Mouse (Mus musculus): ENCODE measurements around the gene Dclre1c. TPM values are rescaled to one million over a fixed set of nuclear protein-coding genes. Genes with fewer than 3 reads are reported as not detected.

The Dclre1c gene
- polyA plus RNA-seq, 1 experiment from 2014 or later: 5.5 TPM

DNA sequence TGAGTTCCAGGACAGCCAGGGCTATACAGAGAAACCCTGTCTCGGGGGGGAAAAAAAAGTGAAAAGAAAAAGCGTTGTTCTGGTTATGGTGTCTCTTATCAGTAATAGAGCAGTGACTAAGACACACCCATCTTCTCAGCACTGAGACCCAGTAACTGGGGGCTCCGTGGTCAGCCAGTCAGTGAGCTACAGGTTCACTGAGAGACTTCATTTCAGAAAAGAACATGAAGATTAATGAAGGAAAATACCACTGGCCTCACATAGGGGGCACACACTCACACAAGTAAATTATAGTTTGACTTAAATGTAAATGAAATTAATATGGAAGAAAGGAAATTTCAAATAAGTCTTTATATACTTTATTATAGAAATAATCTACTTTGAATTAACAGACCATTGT, 56.3 kb downstream of the Dclre1c start:
- Histone ChIP-seq H3K9me3 (ENCODE audit: control insufficient read depth, low read length) (peaks cover 3% of the 10 kb centered on the region; the same call in 1 of the 2 replicates), H3K4me2 (ENCODE audit: low read depth, severe bottlenecking) (no peak overlapping the region), H3K27me3 (ENCODE audit: control insufficient read depth, insufficient read depth, low read length) (no peaks in the 10 kb centered on the region), H3K4me1 (ENCODE audit: control insufficient read depth, insufficient read depth, low read length) (0 out of 2 replicates have a peak, but pooled peaks cover 5% of the 10 kb centered on the region), H3K4me3 (ENCODE audit: low read depth, low read length) (no peak overlapping the region), H3K9ac (ENCODE audit: low read length) (no peak overlapping the region), H3K27ac (replicated peaks; ENCODE audit: low read depth, low read length) (no peak overlapping the region), H3K36me3 (ENCODE audit: control insufficient read depth, insufficient read depth, low read length) (no peaks in the 10 kb centered on the region)
- ATAC-seq (ENCODE audit: insufficient number of reproducible peaks, low FRiP score, low TSS enrichment, low read depth): no peak
- 81% methylated on average over 3 of the region's 3 CpGs for WGBS
- DNase-seq (ENCODE audit: low spot score): no peak

DNA sequence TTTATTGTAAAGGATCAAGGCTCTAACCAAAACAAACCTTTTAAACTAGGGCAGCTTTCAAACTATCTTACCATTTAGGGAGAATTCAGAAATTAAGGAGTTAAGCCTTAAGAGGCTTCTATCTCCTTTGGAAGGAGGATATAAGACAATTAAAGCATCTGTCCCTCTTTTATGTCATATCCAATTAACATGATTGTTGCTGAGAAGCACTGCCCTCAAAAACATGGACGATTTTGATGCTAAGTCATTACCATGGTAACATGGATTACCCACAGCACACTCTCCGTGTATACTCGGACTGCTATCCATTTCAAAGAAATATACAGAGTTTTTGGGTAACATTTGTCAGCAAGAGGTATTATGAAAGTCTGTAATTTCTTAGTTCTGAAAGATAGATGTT, 65.9 kb downstream of the Dclre1c start:
- H3K9me3 ChIP-seq (ENCODE audit: control insufficient read depth, low read length): no peaks in the 10 kb centered on the region
- H3K9ac ChIP-seq (ENCODE audit: low read length): no peak overlapping the region
- WGBS: 89% methylated on average over 3 of the region's 3 CpGs
- peaks cover 13% of the 10 kb centered on the region for H3K36me3 ChIP-seq (ENCODE audit: control insufficient read depth, insufficient read depth, low read length)
- H3K27me3 ChIP-seq (ENCODE audit: control insufficient read depth, insufficient read depth, low read length): no peaks in the 10 kb centered on the region
- H3K27ac ChIP-seq (replicated peaks; ENCODE audit: low read depth, low read length): no peak overlapping the region
- H3K4me3 ChIP-seq (ENCODE audit: low read depth, low read length): no peak overlapping the region
- no peak for DNase-seq (ENCODE audit: low spot score)
- no peaks in the 10 kb centered on the region for H3K4me1 ChIP-seq (ENCODE audit: control insufficient read depth, insufficient read depth, low read length)
- no peak for ATAC-seq (ENCODE audit: insufficient number of reproducible peaks, low FRiP score, low TSS enrichment, low read depth)
- H3K4me2 ChIP-seq (ENCODE audit: low read depth, severe bottlenecking): no peak overlapping the region

DNA sequence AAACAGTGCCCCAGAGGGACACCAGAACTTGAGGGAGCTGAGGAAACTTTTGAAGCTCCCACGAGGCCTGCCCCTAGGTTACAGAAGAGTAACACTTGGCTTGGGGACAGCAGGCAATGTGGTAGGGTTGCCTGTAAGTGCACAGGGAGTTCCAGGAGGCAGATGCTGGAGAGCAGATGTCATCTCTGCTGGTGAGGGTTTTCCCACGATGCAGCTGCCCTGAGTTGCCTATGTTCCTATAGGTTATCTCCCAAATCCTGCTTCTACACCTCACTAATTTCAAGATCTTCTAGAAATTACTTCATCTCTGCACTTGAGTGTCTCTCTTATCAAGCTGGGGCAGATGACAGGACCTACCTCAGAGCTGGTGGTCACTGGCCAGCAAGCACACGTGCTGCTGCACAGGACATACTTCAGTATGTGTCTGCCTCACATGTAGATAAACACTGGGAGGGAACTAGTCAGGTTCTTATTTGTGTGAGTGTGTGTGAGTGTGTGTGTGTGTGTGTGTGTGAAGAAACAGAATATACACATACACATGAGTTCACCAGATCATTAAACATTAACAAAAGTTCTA, 70.0 kb downstream of the Dclre1c start:
- ATAC-seq (ENCODE audit: insufficient number of reproducible peaks, low FRiP score, low TSS enrichment, low read depth): no peak
- Histone ChIP-seq H3K27ac (replicated peaks; ENCODE audit: low read depth, low read length) (no peak overlapping the region), H3K4me2 (ENCODE audit: low read depth, severe bottlenecking) (no peak overlapping the region), H3K27me3 (ENCODE audit: control insufficient read depth, insufficient read depth, low read length) (no peaks in the 10 kb centered on the region), H3K4me3 (ENCODE audit: low read depth, low read length) (no peak overlapping the region), H3K9ac (ENCODE audit: low read length) (no peak overlapping the region), H3K9me3 (ENCODE audit: control insufficient read depth, low read length) (no peaks in the 10 kb centered on the region), H3K4me1 (ENCODE audit: control insufficient read depth, insufficient read depth, low read length) (no peaks in the 10 kb centered on the region), H3K36me3 (ENCODE audit: control insufficient read depth, insufficient read depth, low read length) (peaks cover 21% of the 10 kb centered on the region)
- 87% methylated on average over 3 of the region's 3 CpGs for WGBS
- no peak for DNase-seq (ENCODE audit: low spot score)

DNA sequence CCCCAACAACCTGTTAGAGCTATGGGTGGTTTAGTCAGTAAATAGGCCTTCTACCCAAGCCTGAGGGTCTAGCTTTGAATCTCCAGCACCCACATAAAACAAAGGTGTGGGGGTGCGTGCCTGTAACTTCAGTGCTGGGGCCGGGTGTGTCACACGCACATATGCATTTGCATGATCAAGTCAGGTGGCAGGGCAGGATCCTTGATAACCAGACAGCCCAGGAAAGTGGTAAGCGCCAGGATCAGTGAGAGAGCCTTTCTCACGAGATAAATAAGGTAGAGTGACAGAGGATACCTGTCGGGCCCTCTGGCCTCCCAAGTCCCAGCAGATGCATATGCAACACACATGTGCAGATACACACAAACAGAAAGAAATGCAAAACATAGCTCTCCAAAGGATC, 75.6 kb downstream of the Dclre1c start:
- 95% methylated on average over 6 of the region's 6 CpGs for WGBS
- ATAC-seq (ENCODE audit: insufficient number of reproducible peaks, low FRiP score, low TSS enrichment, low read depth) (no peak), DNase-seq (ENCODE audit: low spot score) (no peak)
- no peak overlapping the region for H3K27ac ChIP-seq (replicated peaks; ENCODE audit: low read depth, low read length)
- H3K9me3 ChIP-seq (ENCODE audit: control insufficient read depth, low read length): no peaks in the 10 kb centered on the region
- no peak overlapping the region for H3K4me2 ChIP-seq (ENCODE audit: low read depth, severe bottlenecking)
- peaks cover 12% of the 10 kb centered on the region for H3K36me3 ChIP-seq (ENCODE audit: control insufficient read depth, insufficient read depth, low read length)
- H3K9ac ChIP-seq (ENCODE audit: low read length): no peak overlapping the region
- no peaks in the 10 kb centered on the region for H3K27me3 ChIP-seq (ENCODE audit: control insufficient read depth, insufficient read depth, low read length)
- no peaks in the 10 kb centered on the region for H3K4me1 ChIP-seq (ENCODE audit: control insufficient read depth, insufficient read depth, low read length)
- no peak overlapping the region for H3K4me3 ChIP-seq (ENCODE audit: low read depth, low read length)

DNA sequence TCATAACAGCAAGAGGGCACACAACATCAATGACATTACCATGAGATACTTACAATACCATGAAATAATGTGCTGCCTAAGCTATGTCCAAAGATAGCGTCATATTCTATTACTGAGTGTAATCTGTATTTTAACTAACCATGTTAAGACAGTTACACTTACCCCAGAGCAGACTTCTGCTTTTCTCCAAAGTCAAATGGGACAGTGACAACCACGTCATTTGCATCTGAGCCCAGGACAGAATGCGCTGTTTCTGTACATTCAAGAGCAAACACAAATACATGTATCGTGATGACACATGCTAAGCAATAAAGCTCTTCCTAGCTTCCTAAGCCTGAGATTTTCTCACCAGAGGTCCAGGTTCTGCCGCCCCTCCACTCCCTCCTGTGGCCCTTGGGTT, 77.0 kb downstream of the Dclre1c start:
- Histone ChIP-seq H3K36me3 (ENCODE audit: control insufficient read depth, insufficient read depth, low read length) (peaks cover 15% of the 10 kb centered on the region), H3K27me3 (ENCODE audit: control insufficient read depth, insufficient read depth, low read length) (no peaks in the 10 kb centered on the region), H3K4me1 (ENCODE audit: control insufficient read depth, insufficient read depth, low read length) (no peaks in the 10 kb centered on the region), H3K4me2 (ENCODE audit: low read depth, severe bottlenecking) (no peak overlapping the region), H3K9me3 (ENCODE audit: control insufficient read depth, low read length) (no peaks in the 10 kb centered on the region), H3K4me3 (ENCODE audit: low read depth, low read length) (no peak overlapping the region), H3K9ac (ENCODE audit: low read length) (no peak overlapping the region), H3K27ac (replicated peaks; ENCODE audit: low read depth, low read length) (no peak overlapping the region)
- no peak for ATAC-seq (ENCODE audit: insufficient number of reproducible peaks, low FRiP score, low TSS enrichment, low read depth)
- 96% methylated on average over 5 of the region's 5 CpGs for WGBS
- DNase-seq (ENCODE audit: low spot score): no peak

DNA sequence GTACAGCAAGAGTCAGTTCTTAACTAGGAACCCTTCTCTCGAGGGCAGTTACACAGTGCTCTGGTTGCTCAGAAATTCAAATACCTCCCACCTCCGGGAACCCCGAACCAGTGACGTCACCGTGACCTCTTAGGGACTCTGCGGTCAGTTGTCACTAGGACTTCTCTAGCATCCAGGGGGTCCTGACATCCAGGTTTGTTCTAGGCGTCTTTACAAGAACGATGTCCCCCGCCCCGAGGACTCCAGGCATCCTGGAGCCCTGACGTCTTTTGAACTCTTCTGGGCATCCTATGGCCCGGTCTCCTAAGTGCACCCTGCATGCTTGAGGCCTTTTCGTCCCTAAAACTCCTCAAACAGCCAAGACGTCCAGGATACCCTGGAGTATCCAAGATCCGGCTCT, 88.1 kb downstream of the Dclre1c start:
- no peak for ATAC-seq (ENCODE audit: insufficient number of reproducible peaks, low FRiP score, low TSS enrichment, low read depth)
- WGBS: under 1% methylated on average over 15 of the region's 15 CpGs

DNA sequence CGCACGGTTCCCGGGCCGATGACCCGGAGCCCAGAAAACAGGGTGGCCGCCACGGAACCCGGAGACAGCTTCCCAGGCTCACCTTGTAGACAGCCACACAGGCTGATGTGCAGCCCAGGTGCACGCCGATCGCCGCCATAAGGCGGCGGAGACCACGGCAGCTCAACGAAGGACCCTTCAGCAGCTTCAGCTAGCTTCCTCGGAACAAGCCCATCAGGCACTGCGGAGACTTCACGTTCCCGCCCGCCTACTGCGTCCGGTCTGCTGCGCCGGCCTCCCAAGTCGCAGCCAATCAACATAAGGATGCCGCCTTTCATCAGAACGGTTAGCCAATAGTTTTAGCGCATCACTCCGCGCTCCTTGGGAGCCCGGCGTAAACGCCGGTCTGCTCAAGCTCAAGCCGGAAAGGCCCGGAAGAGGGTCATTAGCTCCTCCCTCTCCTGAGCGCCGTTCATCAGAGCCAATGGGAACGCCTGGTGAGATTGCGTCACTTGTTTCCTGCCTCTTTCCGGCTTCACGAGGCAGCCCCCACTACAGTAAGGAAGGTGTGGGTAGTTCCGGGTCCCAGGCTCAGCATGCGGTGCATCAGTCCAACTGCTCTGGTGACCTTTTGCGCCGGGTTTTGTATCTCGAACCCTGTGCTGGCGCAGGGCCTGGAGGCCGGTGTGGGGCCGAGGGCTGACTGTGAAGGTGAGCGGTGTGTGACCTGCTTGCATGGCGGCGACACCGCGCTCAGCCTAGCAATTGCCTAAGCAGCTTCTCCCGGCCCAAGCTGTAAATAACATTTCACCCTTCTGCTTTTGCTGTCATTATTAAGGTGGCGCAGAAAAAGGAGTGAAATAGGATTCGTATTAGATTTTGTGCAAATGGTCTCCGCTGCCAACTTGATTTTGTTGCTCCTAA, 88.9 kb downstream of the Dclre1c start, which contains the start of the genes Gm45902, Hspa14 and Cdnf:
Gene Gm45902 (minus strand): TSS at position 239 of the 903 bp plus-strand sequence.
Gene Hspa14 (minus strand): TSS at position 263 of the 903 bp plus-strand sequence.
Gene Cdnf (plus strand): TSS at position 479 of the 903 bp plus-strand sequence.
- Histone ChIP-seq H3K4me1 (ENCODE audit: control insufficient read depth, insufficient read depth, low read length) (0 out of 2 replicates have a peak, but pooled peaks cover 6% of the 10 kb centered on the region), H3K4me3 (ENCODE audit: low read depth, low read length) (peak within 1 kb of the TSS; percentile 91), H3K9ac (ENCODE audit: low read length) (peak within 1 kb of the TSS; percentile 89), H3K9me3 (ENCODE audit: control insufficient read depth, low read length) (no peaks in the 10 kb centered on the region), H3K4me2 (ENCODE audit: low read depth, severe bottlenecking) (peak within 1 kb of the TSS; percentile 69), H3K36me3 (ENCODE audit: control insufficient read depth, insufficient read depth, low read length) (peaks cover 9% of the 10 kb centered on the region), H3K27me3 (ENCODE audit: control insufficient read depth, insufficient read depth, low read length) (no peaks in the 10 kb centered on the region), H3K27ac (replicated peaks; ENCODE audit: low read depth, low read length) (0 out of 2 replicates have a peak within 1 kb of the TSS, but pooled peaks have one; percentile 56)
- under 1% methylated on average over 60 of the region's 60 CpGs for WGBS
- ATAC-seq (ENCODE audit: insufficient number of reproducible peaks, low FRiP score, low TSS enrichment, low read depth): peak; percentile 100
- DNase-seq (ENCODE audit: low spot score): peak; percentile 94

More for the DNA sequence above, 88.1 kb downstream of the Dclre1c start:
- DNase-seq (ENCODE audit: low spot score): peak; percentile 68
- Histone ChIP-seq H3K4me3 (ENCODE audit: low read depth, low read length) (peak overlapping the region; percentile 91), H3K36me3 (ENCODE audit: control insufficient read depth, insufficient read depth, low read length) (peaks cover 12% of the 10 kb centered on the region), H3K4me2 (ENCODE audit: low read depth, severe bottlenecking) (peak overlapping the region; percentile 69), H3K9me3 (ENCODE audit: control insufficient read depth, low read length) (no peaks in the 10 kb centered on the region), H3K27me3 (ENCODE audit: control insufficient read depth, insufficient read depth, low read length) (no peaks in the 10 kb centered on the region), H3K27ac (replicated peaks; ENCODE audit: low read depth, low read length) (no peak overlapping the region), H3K9ac (ENCODE audit: low read length) (peak overlapping the region; percentile 89), H3K4me1 (ENCODE audit: control insufficient read depth, insufficient read depth, low read length) (0 out of 2 replicates have a peak, but pooled peaks cover 6% of the 10 kb centered on the region)

Measured in limb, embryonic 11.5 days (tissue).